Mouse (Mus musculus): ENCODE measurements around the gene Zfyve21. TPM values are rescaled to one million over a fixed set of nuclear protein-coding genes. Genes with fewer than 3 reads are reported as not detected.

Gene Zfyve21
- polyA plus RNA-seq, 1 experiment from 2014 or later: 53.3 TPM

GRCm38 (mm10) chr12:111790090-111790489 is 23.9 kb upstream of the Zfyve21 start:
- peak overlapping the region; percentile 90 for H3K27ac ChIP-seq (ENCODE audit: low read depth)
- peak; percentile 85 for ATAC-seq

GRCm38 (mm10) chr12:111790631-111791030 is 23.3 kb upstream of the Zfyve21 start:
- Histone ChIP-seq H3K9ac (replicated peaks) (no peak overlapping the region), H3K9me3 (ENCODE audit: low read length) (no peaks in the 10 kb centered on the region), H3K36me3 (replicated peaks; ENCODE audit: insufficient read depth, low read length) (peaks cover 66% of the 10 kb centered on the region), H3K4me1 (ENCODE audit: insufficient read depth) (peaks cover 4% of the 10 kb centered on the region), H3K4me2 (ENCODE audit: low read depth, low read length) (no peak overlapping the region), H3K27me3 (ENCODE audit: insufficient read depth, low read length) (no peaks in the 10 kb centered on the region), H3K4me3 (ENCODE audit: low read depth, low read length) (no peak overlapping the region), H3K27ac (ENCODE audit: low read depth) (peak overlapping the region; percentile 90)
- WGBS (ENCODE audit: insufficient replicate concordance): 72% methylated on average over 7 of the region's 7 CpGs
- DNase-seq (peak; percentile 36), ATAC-seq (peak; percentile 87)
- no peak for TF ChIP-seq CTCF (IDR thresholded peaks at IDR 0.05; ENCODE audit: low read depth)
- TF ChIP-seq EP300 (IDR thresholded peaks at IDR 0.05; ENCODE audit: low read depth): no peak

More at GRCm38 (mm10) chr12:111790090-111790489, 23.9 kb upstream of the Zfyve21 start:
- H3K4me3 ChIP-seq (ENCODE audit: low read depth, low read length): no peak overlapping the region
- no peaks in the 10 kb centered on the region for H3K27me3 ChIP-seq (ENCODE audit: insufficient read depth, low read length)
- no peaks in the 10 kb centered on the region for H3K9me3 ChIP-seq (ENCODE audit: low read length)
- H3K9ac ChIP-seq (replicated peaks): no peak overlapping the region
- peaks cover 68% of the 10 kb centered on the region for H3K36me3 ChIP-seq (replicated peaks; ENCODE audit: insufficient read depth, low read length)
- H3K4me1 ChIP-seq (ENCODE audit: insufficient read depth): peaks cover 4% of the 10 kb centered on the region
- 83% methylated on average over 5 of the region's 5 CpGs for WGBS (ENCODE audit: insufficient replicate concordance)
- no peak overlapping the region for H3K4me2 ChIP-seq (ENCODE audit: low read depth, low read length)
- no peak for DNase-seq
- TF ChIP-seq CTCF (IDR thresholded peaks at IDR 0.05; ENCODE audit: low read depth) (no peak), EP300 (IDR thresholded peaks at IDR 0.05; ENCODE audit: low read depth) (no peak)

DNA sequence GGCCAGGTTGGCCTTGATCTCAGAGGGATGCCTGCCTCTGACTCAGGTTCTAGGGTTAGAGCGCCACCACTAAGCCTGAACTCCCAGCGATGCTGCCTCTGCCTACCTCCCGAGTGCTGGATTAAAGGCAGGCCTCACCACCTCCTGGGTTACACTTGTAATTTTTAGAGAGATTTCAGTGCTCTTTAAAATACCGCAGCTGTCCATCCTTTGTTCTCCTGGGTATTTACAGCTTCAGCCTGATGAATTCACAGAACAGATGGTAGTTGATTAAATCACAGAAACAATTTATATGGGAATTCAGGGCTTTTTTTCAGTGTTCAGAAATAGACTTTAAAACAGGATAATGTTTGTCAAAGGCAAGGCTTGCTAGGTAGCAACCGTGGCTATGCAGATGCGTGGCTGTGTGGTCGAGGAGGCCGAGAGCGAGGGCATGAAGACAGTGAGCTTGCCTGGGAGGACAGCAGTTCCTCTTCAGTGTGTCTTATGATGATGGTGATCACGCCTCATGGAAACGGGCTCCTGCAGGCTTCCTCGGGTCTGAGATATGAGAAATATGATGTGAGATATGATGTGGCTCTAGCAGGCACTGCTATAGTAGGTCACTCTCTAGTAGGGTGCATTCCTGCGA is 22.4 kb upstream of the Zfyve21 start:
- Histone ChIP-seq H3K4me3 (ENCODE audit: low read depth, low read length) (no peak overlapping the region), H3K27me3 (ENCODE audit: insufficient read depth, low read length) (no peaks in the 10 kb centered on the region), H3K9me3 (ENCODE audit: low read length) (no peaks in the 10 kb centered on the region), H3K4me2 (ENCODE audit: low read depth, low read length) (no peak overlapping the region), H3K4me1 (ENCODE audit: insufficient read depth) (peaks cover 4% of the 10 kb centered on the region), H3K36me3 (replicated peaks; ENCODE audit: insufficient read depth, low read length) (peaks cover 58% of the 10 kb centered on the region), H3K27ac (ENCODE audit: low read depth) (peak overlapping the region; percentile 90), H3K9ac (replicated peaks) (no peak overlapping the region)
- 86% methylated on average over 13 of the region's 13 CpGs for WGBS (ENCODE audit: insufficient replicate concordance)
- DNase-seq (no peak), ATAC-seq (no peak)
- no peak for TF ChIP-seq CTCF (IDR thresholded peaks at IDR 0.05; ENCODE audit: low read depth)
- TF ChIP-seq EP300 (IDR thresholded peaks at IDR 0.05; ENCODE audit: low read depth): no peak

- H3K4me1 ChIP-seq (ENCODE audit: insufficient read depth): peaks cover 1% of the 10 kb centered on the region
- H3K27ac ChIP-seq (ENCODE audit: low read depth): no peak overlapping the region
- DNase-seq (no peak), ATAC-seq (no peak)
- WGBS (ENCODE audit: insufficient replicate concordance): 72% methylated on average over 22 of the region's 22 CpGs
- no peak overlapping the region for H3K4me3 ChIP-seq (ENCODE audit: low read depth, low read length)
- H3K9me3 ChIP-seq (ENCODE audit: low read length): no peaks in the 10 kb centered on the region
- no peaks in the 10 kb centered on the region for H3K27me3 ChIP-seq (ENCODE audit: insufficient read depth, low read length)
- H3K9ac ChIP-seq (replicated peaks): no peak overlapping the region
- H3K4me2 ChIP-seq (ENCODE audit: low read depth, low read length): no peak overlapping the region
- peaks cover 52% of the 10 kb centered on the region for H3K36me3 ChIP-seq (replicated peaks; ENCODE audit: insufficient read depth, low read length)
- TF ChIP-seq EP300 (IDR thresholded peaks at IDR 0.05; ENCODE audit: low read depth) (no peak), CTCF (IDR thresholded peaks at IDR 0.05; ENCODE audit: low read depth) (no peak)
Measured at GRCm38 (mm10) chr12:111794102-111794501, 19.9 kb upstream of the Zfyve21 start.

DNA sequence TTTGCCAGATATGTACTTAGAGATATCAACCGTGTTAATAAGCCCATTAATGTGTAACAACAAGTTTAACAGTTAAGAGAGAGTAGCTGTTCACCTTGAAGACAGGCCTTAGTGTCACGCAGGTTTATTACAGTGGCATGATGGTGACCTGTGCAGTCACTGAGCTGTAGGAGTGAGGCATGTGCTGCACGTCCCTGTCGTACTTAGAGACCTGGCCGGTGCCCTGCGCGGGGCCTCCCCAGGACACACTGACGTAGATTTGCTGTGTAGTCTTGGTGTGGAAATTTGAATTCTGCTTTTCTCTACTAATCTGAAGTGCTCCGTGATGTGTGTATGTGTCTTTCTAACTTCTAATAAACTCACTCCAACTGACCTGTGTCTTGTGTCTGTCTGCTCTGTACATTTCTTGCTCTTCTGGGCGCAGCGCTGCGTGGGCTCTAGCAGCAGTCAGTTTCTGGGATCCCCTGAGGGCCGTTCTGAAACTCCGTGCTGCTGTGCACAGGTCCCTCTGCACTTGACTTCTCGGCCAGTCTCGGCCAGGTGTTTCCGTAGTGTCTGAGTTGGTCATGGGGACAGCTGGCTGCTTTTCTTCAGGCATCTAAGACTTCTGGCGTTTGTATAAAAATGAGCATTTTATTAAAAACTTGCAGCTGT is 19.3 kb upstream of the Zfyve21 start:
- H3K4me2 ChIP-seq (ENCODE audit: low read depth, low read length): no peak overlapping the region
- 94% methylated on average over 18 of the region's 18 CpGs for WGBS (ENCODE audit: insufficient replicate concordance)
- H3K4me3 ChIP-seq (ENCODE audit: low read depth, low read length): no peak overlapping the region
- no peak for DNase-seq
- no peak overlapping the region for H3K27ac ChIP-seq (ENCODE audit: low read depth)
- no peak overlapping the region for H3K9ac ChIP-seq (replicated peaks)
- TF ChIP-seq CTCF (IDR thresholded peaks at IDR 0.05; ENCODE audit: low read depth) (no peak), EP300 (IDR thresholded peaks at IDR 0.05; ENCODE audit: low read depth) (no peak)
- H3K4me1 ChIP-seq (ENCODE audit: insufficient read depth): no peaks in the 10 kb centered on the region; the same call in 1 of the 2 replicates
- no peaks in the 10 kb centered on the region for H3K9me3 ChIP-seq (ENCODE audit: low read length)
- no peak for ATAC-seq
- H3K27me3 ChIP-seq (ENCODE audit: insufficient read depth, low read length): no peaks in the 10 kb centered on the region
- peaks cover 52% of the 10 kb centered on the region for H3K36me3 ChIP-seq (replicated peaks; ENCODE audit: insufficient read depth, low read length)

DNA sequence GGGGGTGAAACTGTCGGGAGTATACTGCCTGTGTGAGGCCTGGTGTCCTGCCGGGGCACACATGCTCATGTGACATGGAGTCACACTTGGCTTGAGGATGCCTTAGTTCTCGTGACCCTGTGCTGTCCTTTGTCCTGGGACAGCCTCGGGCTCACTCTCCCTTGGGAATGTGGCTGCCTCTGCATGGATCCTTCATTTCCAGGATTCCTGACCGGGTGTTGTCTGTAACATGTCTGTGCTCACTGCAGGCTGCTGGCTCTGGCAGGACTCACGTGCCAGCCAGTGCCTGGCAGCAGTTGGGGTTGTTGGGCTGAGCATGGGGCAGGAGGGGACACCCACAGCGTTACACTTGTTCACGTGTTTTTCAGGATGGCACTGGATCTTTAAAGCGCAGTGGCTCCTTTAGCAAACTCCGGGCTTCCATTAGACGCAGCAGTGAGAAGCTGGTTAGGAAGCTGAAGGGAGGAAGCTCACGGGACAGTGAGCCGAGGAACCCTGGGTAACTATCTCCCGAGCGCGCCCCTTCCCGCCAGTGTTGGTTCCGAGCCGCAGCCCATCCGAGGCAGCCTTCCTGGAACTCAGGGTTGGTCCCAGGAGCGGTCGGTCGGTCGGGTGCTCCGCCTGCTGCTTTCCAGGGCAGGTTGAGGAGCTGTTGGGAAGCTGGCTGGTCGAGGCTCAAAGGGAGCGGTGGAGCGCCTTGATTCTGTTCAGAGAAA is 18.6 kb upstream of the Zfyve21 start:
- no peak overlapping the region for H3K27ac ChIP-seq (ENCODE audit: low read depth)
- TF ChIP-seq EP300 (IDR thresholded peaks at IDR 0.05; ENCODE audit: low read depth) (no peak), CTCF (IDR thresholded peaks at IDR 0.05; ENCODE audit: low read depth) (no peak)
- H3K36me3 ChIP-seq (replicated peaks; ENCODE audit: insufficient read depth, low read length): peaks cover 52% of the 10 kb centered on the region
- H3K9ac ChIP-seq (replicated peaks): no peak overlapping the region
- H3K4me1 ChIP-seq (ENCODE audit: insufficient read depth): no peaks in the 10 kb centered on the region; the same call in 1 of the 2 replicates
- WGBS (ENCODE audit: insufficient replicate concordance): 87% methylated on average over 28 of the region's 28 CpGs
- no peaks in the 10 kb centered on the region for H3K9me3 ChIP-seq (ENCODE audit: low read length)
- DNase-seq: no peak
- ATAC-seq: no peak
- H3K27me3 ChIP-seq (ENCODE audit: insufficient read depth, low read length): no peaks in the 10 kb centered on the region
- H3K4me3 ChIP-seq (ENCODE audit: low read depth, low read length): no peak overlapping the region
- no peak overlapping the region for H3K4me2 ChIP-seq (ENCODE audit: low read depth, low read length)

Data from liver, postnatal 0 days (tissue).